In the genomic region with DNA sequence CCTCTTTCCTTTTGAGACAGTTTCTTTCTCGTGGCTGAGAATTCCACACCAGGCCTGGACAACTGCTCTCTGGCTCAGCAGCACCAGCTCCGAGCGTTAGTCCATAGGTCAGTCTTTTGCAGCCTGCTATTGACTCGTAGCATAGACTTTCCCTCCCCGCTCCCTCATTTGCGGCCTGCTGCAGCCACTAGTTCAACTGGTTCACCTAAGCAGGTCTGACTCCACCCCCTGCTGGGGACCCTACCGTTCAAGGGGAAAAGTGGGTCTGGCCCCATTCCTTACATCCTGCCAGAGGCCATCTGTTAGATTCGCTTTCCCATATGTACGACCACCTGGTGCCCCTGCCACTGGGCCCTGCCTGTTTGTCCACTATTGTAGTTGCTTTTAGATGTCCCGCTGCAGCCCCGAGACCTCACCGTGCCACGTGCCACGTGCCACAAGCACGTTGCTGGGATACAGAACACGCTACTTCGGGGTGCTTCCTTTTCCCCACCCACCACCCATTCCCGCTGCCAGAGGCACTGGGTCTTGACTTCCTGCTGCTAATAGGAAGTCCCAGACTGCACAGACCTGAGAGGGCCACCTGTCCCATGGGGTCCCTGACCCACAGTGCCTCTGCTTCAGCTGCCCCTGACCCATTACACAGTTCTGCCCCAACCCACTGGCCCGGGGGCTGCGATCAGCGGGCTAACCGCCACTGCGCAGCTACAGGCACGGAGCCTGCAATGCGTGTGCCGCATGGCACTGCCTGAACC, we compare ENCODE assay signal across 16 mouse cellular contexts. TPM values are rescaled to one million over a fixed set of nuclear protein-coding genes. Genes with fewer than 3 reads are reported as not detected.
DNase-seq lines count a peak whose midpoint lies in the region; ATAC-seq and TF ChIP-seq lines count a peak whose summit lies in the region.
"Had no signal": no experiment of that assay in that cellular context is flagged by ENCODE, and none has a peak within 500 bp of the region (broad histone marks: within the 10 kb centered on the region; RNA-seq: fewer than 3 reads in every experiment).

No protein-coding gene starts in this region.

- no peaks in the 10 kb centered on the region for H3K4me1 ChIP-seq in hindbrain, embryonic 12.5 days
- H3K4me1 ChIP-seq in hindbrain, embryonic 14.5 days (replicated peaks; ENCODE audit: control insufficient read depth, insufficient read depth, low read length), result no peaks in the 10 kb centered on the region
- H3K4me1 ChIP-seq in testis, adult 2 months (ENCODE audit: control insufficient read depth, insufficient read depth, low read length), result peaks cover 21% of the 10 kb centered on the region
- H3K4me1 ChIP-seq in hindbrain, postnatal 0 days (ENCODE audit: insufficient read depth, low read length), result no peaks in the 10 kb centered on the region
- H3K4me1 ChIP-seq in cerebellum, adult 2 months (ENCODE audit: control insufficient read depth, insufficient read depth, low read length), result no peaks in the 10 kb centered on the region; the same call in 1 of the 2 replicates
- H3K4me1 ChIP-seq: forebrain, embryonic 13.5 days; heart, embryonic 13.5 days had no signal

- H3K4me2 ChIP-seq in hindbrain, embryonic 12.5 days (replicated peaks), result no peak overlapping the region
- no peak overlapping the region for H3K4me2 ChIP-seq in hindbrain, embryonic 14.5 days (replicated peaks)
- H3K4me2 ChIP-seq in hindbrain, postnatal 0 days (ENCODE audit: low read depth, low read length), result no peak overlapping the region
- H3K4me2 ChIP-seq: forebrain, embryonic 13.5 days; heart, embryonic 13.5 days had no signal

- H3K27me3 ChIP-seq in hindbrain, embryonic 12.5 days, result no peaks in the 10 kb centered on the region
- no peaks in the 10 kb centered on the region for H3K27me3 ChIP-seq in hindbrain, embryonic 14.5 days (ENCODE audit: control insufficient read depth, insufficient read depth, low read length)
- no peaks in the 10 kb centered on the region for H3K27me3 ChIP-seq in testis, adult 2 months (ENCODE audit: control insufficient read depth, insufficient read depth, low read length)
- H3K27me3 ChIP-seq in hindbrain, postnatal 0 days (ENCODE audit: insufficient read depth, low read length), result no peaks in the 10 kb centered on the region
- H3K27me3 ChIP-seq in cerebellum, adult 2 months (ENCODE audit: control insufficient read depth, insufficient read depth, low read length), result no peaks in the 10 kb centered on the region
- H3K27me3 ChIP-seq: forebrain, embryonic 13.5 days had no signal

- no peak for DNase-seq in hindbrain, embryonic 14.5 days (ENCODE audit: low spot score)
- DNase-seq in testis, postnatal 14 days (ENCODE audit: low spot score), result no peak
- no peak for DNase-seq in hindbrain, postnatal 0 days (ENCODE audit: low spot score)
- DNase-seq in c-Kit-positive CD71-positive TER-119-positive erythroid progenitor cells, embryonic 14.5 days (ENCODE audit: low spot score), result no peak
- DNase-seq in layer of hippocampus, adult 18-20 months (ENCODE audit: low spot score in 2 of 2), result no peak
- no peak for DNase-seq in cerebellum, adult 2 months
- DNase-seq: cerebellum, adult 11 months; gastrocnemius, adult 2 months had no signal

- no peaks in the 10 kb centered on the region for H3K9me3 ChIP-seq in hindbrain, embryonic 12.5 days (replicated peaks)
- H3K9me3 ChIP-seq in hindbrain, embryonic 14.5 days (ENCODE audit: control insufficient read depth, low read length), result no peaks in the 10 kb centered on the region
- H3K9me3 ChIP-seq in hindbrain, postnatal 0 days (ENCODE audit: low read length), result no peaks in the 10 kb centered on the region
- H3K9me3 ChIP-seq: forebrain, embryonic 13.5 days; heart, embryonic 13.5 days had no signal

- 0 out of 2 replicates have a peak, but pooled peaks have one; percentile 26 for ATAC-seq in hindbrain, embryonic 12.5 days (ENCODE audit: low FRiP score)
- ATAC-seq in hindbrain, embryonic 14.5 days (ENCODE audit: low FRiP score), result no peak
- ATAC-seq in hindbrain, postnatal 0 days, result 0 out of 2 replicates have a peak, but pooled peaks have one; percentile 15
- ATAC-seq: forebrain, embryonic 13.5 days had no signal

- no peak for TF ChIP-seq CTCF in testis, adult 2 months (IDR thresholded peaks at IDR 0.05; ENCODE audit: control insufficient read depth, insufficient read depth, insufficient replicate concordance, low read depth, low read length)
- TF ChIP-seq CTCF in hindbrain, postnatal 0 days (IDR thresholded peaks at IDR 0.05; ENCODE audit: low read depth), result no peak
- no peak for TF ChIP-seq CTCF in cerebellum, adult 2 months (IDR thresholded peaks at IDR 0.05; ENCODE audit: borderline replicate concordance, insufficient read depth, low read depth, low read length)

- no peak overlapping the region for H3K9ac ChIP-seq in hindbrain, embryonic 12.5 days
- H3K9ac ChIP-seq in hindbrain, embryonic 14.5 days, result no peak overlapping the region
- H3K9ac ChIP-seq in hindbrain, postnatal 0 days (replicated peaks; ENCODE audit: low read length), result no peak overlapping the region
- H3K9ac ChIP-seq: forebrain, embryonic 13.5 days; heart, embryonic 13.5 days; liver, embryonic 14.5 days had no signal

- 65% methylated on average over 26 of the region's 26 CpGs for WGBS in hindbrain, embryonic 12.5 days
- 57% methylated on average over 26 of the region's 26 CpGs for WGBS in hindbrain, embryonic 14.5 days
- 61% methylated on average over 26 of the region's 26 CpGs for WGBS in hindbrain, postnatal 0 days
- 49% methylated on average over 26 of the region's 26 CpGs for WGBS in cerebellum, adult 2 months

- H3K27ac ChIP-seq in hindbrain, embryonic 12.5 days, result no peak overlapping the region
- H3K27ac ChIP-seq in hindbrain, embryonic 14.5 days, result no peak overlapping the region
- H3K27ac ChIP-seq in testis, adult 2 months (ENCODE audit: control insufficient read depth, insufficient read depth, low read depth, low read length), result peak overlapping the region; percentile 60
- H3K27ac ChIP-seq in hindbrain, postnatal 0 days, result no peak overlapping the region
- no peak overlapping the region for H3K27ac ChIP-seq in cerebellum, adult 2 months (ENCODE audit: insufficient read depth, low read length)
- H3K27ac ChIP-seq: forebrain, embryonic 13.5 days; gastrocnemius, adult 2 months; heart, embryonic 13.5 days; liver, embryonic 14.5 days had no signal

- TF ChIP-seq POLR2A in testis, adult 2 months (IDR thresholded peaks at IDR 0.05; ENCODE audit: control insufficient read depth, low read depth, low read length), result peak; percentile 58; the same call in 1 of the 2 replicates
- TF ChIP-seq POLR2A in cerebellum, adult 2 months (IDR thresholded peaks at IDR 0.05; ENCODE audit: borderline replicate concordance, insufficient read depth, low read length), result no peak

- no peak overlapping the region for H3K4me3 ChIP-seq in hindbrain, embryonic 12.5 days
- H3K4me3 ChIP-seq in hindbrain, embryonic 14.5 days (replicated peaks; ENCODE audit: low read length), result no peak overlapping the region
- peak overlapping the region; percentile 78 for H3K4me3 ChIP-seq in testis, adult 2 months (ENCODE audit: control insufficient read depth, low read depth, low read length)
- no peak overlapping the region for H3K4me3 ChIP-seq in hindbrain, postnatal 0 days (ENCODE audit: low read length)
- no peak overlapping the region for H3K4me3 ChIP-seq in cerebellum, adult 2 months (replicated peaks; ENCODE audit: insufficient read depth, low read depth, low read length)
- H3K4me3 ChIP-seq: forebrain, embryonic 13.5 days; gastrocnemius, adult 2 months; heart, embryonic 13.5 days had no signal

- H3K36me3 ChIP-seq in hindbrain, embryonic 12.5 days, result no peaks in the 10 kb centered on the region
- no peaks in the 10 kb centered on the region for H3K36me3 ChIP-seq in hindbrain, embryonic 14.5 days (replicated peaks; ENCODE audit: control insufficient read depth, insufficient read depth)
- no peaks in the 10 kb centered on the region for H3K36me3 ChIP-seq in testis, adult 2 months (ENCODE audit: control insufficient read depth, insufficient read depth, low read length)
- no peaks in the 10 kb centered on the region for H3K36me3 ChIP-seq in hindbrain, postnatal 0 days (ENCODE audit: insufficient read depth, low read length)
- H3K36me3 ChIP-seq: heart, embryonic 13.5 days had no signal

RNA-seq across cellular contexts. Expression of gene Psg17, which starts 6.6 kb away (rescaled TPM):
- polyA plus RNA-seq in hindbrain, embryonic 12.5 days (2016; fragmentation: Nextera tagmentation; extraction: Ambion mirVana), result not detected in 2 replicates
- polyA plus RNA-seq in hindbrain, embryonic 14.5 days (2014; fragmentation: Nextera tagmentation; extraction: Ambion mirVana), result 0.12 TPM in 1 of 2 replicates, not detected in the other
- 1.1 and 2.3 TPM in 2 replicates for polyA plus RNA-seq in testis, adult 2 months (2012; rRNA removed)
- not detected in 2 replicates for total RNA-seq in hindbrain, postnatal 0 days (2014; rRNA removed)
- not detected in 2 replicates for polyA plus RNA-seq in hindbrain, postnatal 0 days (2015; fragmentation: Nextera tagmentation; extraction: Ambion mirVana)
- total RNA-seq in layer of hippocampus, adult 18-20 months (2021), result not detected
- polyA plus RNA-seq in cerebellum, adult 2 months (2012; rRNA removed), result 0.15 TPM in 1 of 2 replicates, not detected in the other
- total RNA-seq: adrenal gland, postnatal 36 days; gastrocnemius, adult 2 months; left cerebral cortex, adult 18-20 months had no signal
- polyA plus RNA-seq: forebrain, embryonic 13.5 days; heart, embryonic 13.5 days; liver, embryonic 14.5 days had no signal

RNA-seq across cellular contexts. Expression of gene Mill2, which starts 11.8 kb away (rescaled TPM):
- 0.27 and 0.45 TPM in 2 replicates for polyA plus RNA-seq in hindbrain, embryonic 12.5 days (2016; fragmentation: Nextera tagmentation; extraction: Ambion mirVana)
- 0.39 and 0.50 TPM in 2 replicates for polyA plus RNA-seq in hindbrain, embryonic 14.5 days (2014; fragmentation: Nextera tagmentation; extraction: Ambion mirVana)
- 0.63 and 0.94 TPM in 2 replicates for polyA plus RNA-seq in testis, adult 2 months (2012; rRNA removed)
- 1.1 and 1.5 TPM in 2 replicates for total RNA-seq in hindbrain, postnatal 0 days (2014; rRNA removed)
- 0.72 and 0.79 TPM in 2 replicates for polyA plus RNA-seq in hindbrain, postnatal 0 days (2015; fragmentation: Nextera tagmentation; extraction: Ambion mirVana)
- total RNA-seq in layer of hippocampus, adult 18-20 months (2021), result 1 to 10 TPM; 1.3 to 2.2 TPM
- polyA plus RNA-seq in cerebellum, adult 2 months (2012; rRNA removed), result 2.0 and 2.1 TPM in 2 replicates

RNA-seq across cellular contexts. Expression of gene Psg19, which starts 29.6 kb away (rescaled TPM):
- polyA plus RNA-seq in hindbrain, embryonic 12.5 days (2016; fragmentation: Nextera tagmentation; extraction: Ambion mirVana), result not detected in 2 replicates
- polyA plus RNA-seq in hindbrain, embryonic 14.5 days (2014; fragmentation: Nextera tagmentation; extraction: Ambion mirVana), result not detected in 2 replicates
- 8.5 and 11.8 TPM in 2 replicates for polyA plus RNA-seq in testis, adult 2 months (2012; rRNA removed)
- total RNA-seq in hindbrain, postnatal 0 days (2014; rRNA removed), result not detected in 2 replicates
- polyA plus RNA-seq in hindbrain, postnatal 0 days (2015; fragmentation: Nextera tagmentation; extraction: Ambion mirVana), result not detected in 2 replicates
- not detected for total RNA-seq in layer of hippocampus, adult 18-20 months (2021)
- 0.08 TPM in 1 of 2 replicates, not detected in the other for polyA plus RNA-seq in cerebellum, adult 2 months (2012; rRNA removed)
- total RNA-seq: adrenal gland, postnatal 36 days; gastrocnemius, adult 2 months; left cerebral cortex, adult 18-20 months had no signal
- polyA plus RNA-seq: forebrain, embryonic 13.5 days; heart, embryonic 13.5 days; liver, embryonic 14.5 days; urinary bladder, adult 2 months had no signal

RNA-seq across cellular contexts. Expression of gene Pglyrp1, which starts 43.2 kb away (rescaled TPM):
- 2.9 and 3.8 TPM in 2 replicates for polyA plus RNA-seq in hindbrain, embryonic 12.5 days (2016; fragmentation: Nextera tagmentation; extraction: Ambion mirVana)
- polyA plus RNA-seq in hindbrain, embryonic 14.5 days (2014; fragmentation: Nextera tagmentation; extraction: Ambion mirVana), result 24.5 and 25.2 TPM in 2 replicates
- polyA plus RNA-seq in testis, adult 2 months (2012; rRNA removed), result 0.14 TPM in 1 of 2 replicates, not detected in the other
- 29.7 and 30.2 TPM in 2 replicates for total RNA-seq in hindbrain, postnatal 0 days (2014; rRNA removed)
- 29.1 and 30.0 TPM in 2 replicates for polyA plus RNA-seq in hindbrain, postnatal 0 days (2015; fragmentation: Nextera tagmentation; extraction: Ambion mirVana)
- 10 to 100 TPM; 15.5 to 23.3 TPM for total RNA-seq in layer of hippocampus, adult 18-20 months (2021)
- polyA plus RNA-seq in cerebellum, adult 2 months (2012; rRNA removed), result 17.3 TPM in 2 replicates
- total RNA-seq: gastrocnemius, adult 2 months had no signal
